Mouse (Mus musculus) gastrocnemius, postnatal 4 days (tissue): ENCODE results near the gene Dock7. TPM values are rescaled to one million over a fixed set of nuclear protein-coding genes. Genes with fewer than 3 reads are reported as not detected.
A peak's percentile ranks its signal among the peaks of the same experiment; 100 is the strongest.
"Not testable (repeated sequence)": the region's sequence is repeated elsewhere in the genome, so short reads cannot be mapped to it uniquely, and the experiment has no call there.

Experiments
- DNase-seq, 2 experiments: peaks; one replicate each; pipeline ENCODE4 v3.0.0; 2021 to 2022; ENCODE audit warnings: low spot score in 2 of 2, mixed read lengths in 2 of 2
- total RNA-seq, 2 experiments: library from RNA; stranded (reverse); gene quantifications; 2 replicates each; pipeline ENCODE4 v1.2.3; 2021

Gene Dock7
- total RNA-seq, 2 experiments from 2014 or later: 57.9 to 63.0 TPM

- DNase-seq: no peak
These were observed 109.7 kb downstream of the Dock7 start for GRCm38 (mm10) chr4:99011039-99011438.

- DNase-seq: no peak
These were observed 114.4 kb downstream of the Dock7 start for GRCm38 (mm10) chr4:99006319-99006718.

- DNase-seq: no peak
These were observed 115.1 kb downstream of the Dock7 start for GRCm38 (mm10) chr4:99005574-99005973.

- no peak for DNase-seq
These were observed 127.2 kb downstream of the Dock7 start for GRCm38 (mm10) chr4:98993491-98993890.

- DNase-seq: no peak
These were observed 136.0 kb downstream of the Dock7 start for GRCm38 (mm10) chr4:98984701-98985100.

GRCm38 (mm10) chr4:98979976-98980375, 140.7 kb downstream of the Dock7 start:
- DNase-seq: not testable (repeated sequence)

- DNase-seq: no peak
These were observed 142.0 kb downstream of the Dock7 start for GRCm38 (mm10) chr4:98978693-98979092.

- not testable (repeated sequence) for DNase-seq
These were observed 142.4 kb downstream of the Dock7 start for GRCm38 (mm10) chr4:98978288-98978687.

GRCm38 (mm10) chr4:98975741-98976140, 145.0 kb downstream of the Dock7 start:
- no peak for DNase-seq

GRCm38 (mm10) chr4:98969946-98970345, 150.8 kb downstream of the Dock7 start:
- no peak for DNase-seq

GRCm38 (mm10) chr4:98960243-98960642, 160.5 kb downstream of the Dock7 start:
- DNase-seq: no peak

- no peak for DNase-seq
These were observed 164.7 kb downstream of the Dock7 start for GRCm38 (mm10) chr4:98955986-98956385.

GRCm38 (mm10) chr4:98950563-98950962, 170.2 kb downstream of the Dock7 start:
- no peak for DNase-seq

GRCm38 (mm10) chr4:98938210-98938609, 182.5 kb downstream of the Dock7 start:
- not testable (repeated sequence) for DNase-seq

GRCm38 (mm10) chr4:98936036-98936435, 184.7 kb downstream of the Dock7 start:
- no peak for DNase-seq

GRCm38 (mm10) chr4:98925250-98925781, 195.4 kb downstream of the Dock7 start:
- no peak for DNase-seq

GRCm38 (mm10) chr4:98924906-98925178, 195.9 kb downstream of the Dock7 start:
- no peak for DNase-seq

GRCm38 (mm10) chr4:98924071-98924905, 196.4 kb downstream of the Dock7 start:
- peak in 1 of 2 experiments; percentile 56 for DNase-seq

GRCm38 (mm10) chr4:98923568-98924070, 197.1 kb downstream of the Dock7 start, which contains the start of gene Usp1:
TSS of gene Usp1 (plus strand) at chr4:98923810.
- DNase-seq: peak in 1 of 2 experiments; percentile 85

- DNase-seq: peak; percentile 83 to 94
These were observed 197.8 kb downstream of the Dock7 start for GRCm38 (mm10) chr4:98922643-98923567.

- no peak for DNase-seq
These were observed 198.6 kb downstream of the Dock7 start for GRCm38 (mm10) chr4:98922061-98922642.
